Mouse (Mus musculus) cortical plate, adult 2 months (tissue): Measurements from ENCODE around the gene Spns2.

Experiments used
- CTCF ChIP-seq: fragments of 200-500 bp; IDR thresholded peaks from 2 replicates; pipeline ENCODE4 v1.5.1; 2011; ENCODE audit warnings: mild to moderate bottlenecking, control low read depth, low read length; ENCODE audit not compliant: insufficient read depth; ENCODE audit errors: extremely low read depth
- POLR2A ChIP-seq: fragments of 200-500 bp; IDR thresholded peaks from 2 replicates; pipeline ENCODE4 v1.6.1; 2011; ENCODE audit warnings: mild to moderate bottlenecking, low read length, control low read depth; ENCODE audit not compliant: insufficient read depth; ENCODE audit errors: extremely low read depth

DNA sequence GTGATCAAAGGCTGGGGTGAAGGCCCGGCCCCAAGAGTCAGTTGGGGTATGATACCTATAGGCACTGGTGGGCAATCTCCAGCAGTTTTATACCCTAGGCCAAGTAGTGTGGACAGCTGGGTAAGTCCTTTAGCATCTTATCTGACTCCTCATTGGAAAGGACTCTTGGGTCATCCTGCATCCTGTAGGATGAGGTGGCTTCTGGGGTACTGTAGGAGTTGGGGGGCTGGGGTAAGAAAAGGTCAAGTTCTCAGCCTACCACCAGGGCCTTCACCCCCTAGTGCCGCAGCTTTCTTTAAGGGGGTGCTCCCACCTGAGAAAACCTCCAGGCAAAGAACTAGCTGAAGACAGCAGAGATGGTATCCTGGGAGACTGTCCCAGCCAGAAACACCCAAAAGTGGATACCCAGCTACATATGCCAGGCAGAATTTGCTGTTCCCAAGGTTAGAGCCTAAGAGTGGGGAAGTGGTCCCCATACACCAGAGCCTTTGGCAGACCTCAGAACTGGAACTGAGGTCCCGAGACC is 37.5 kb downstream of the Spns2 start:
- TF ChIP-seq CTCF = no peak
- no peak for TF ChIP-seq POLR2A
